Mouse (Mus musculus) intestine, embryonic 14.5 days (tissue): ENCODE data around the gene Nek6. TPM values are rescaled to one million over a fixed set of nuclear protein-coding genes. Genes with fewer than 3 reads are reported as not detected.

ENCODE experiments used
- ATAC-seq: fragments of 200-750 bp; cut with Nextera tagmentation; replicated peaks from 2 replicates; pipeline ENCODE4 v1.8.0; 2017; ENCODE audit warnings: low read depth, moderate number of reproducible peaks, moderate TSS enrichment, moderate library complexity; ENCODE audit not compliant: low FRiP score, low TSS enrichment
- DNase-seq: peaks from one replicate; pipeline ENCODE4 v3.0.0-alpha.2; 2018; ENCODE audit warnings: low spot score
- H3K27ac ChIP-seq: fragments of 300-500 bp; sonication (generic); 2 replicates; pipeline ENCODE4 v1.5.1; 2014; ENCODE audit warnings: low read depth, mild to moderate bottlenecking, control low read depth
- H3K27me3 ChIP-seq: fragments of 300-500 bp; sonication (generic); replicated peaks from 2 replicates; pipeline ENCODE4 v1.6.1; 2014; ENCODE audit warnings: low read length, control low read depth; ENCODE audit not compliant: control insufficient read depth, insufficient read depth
- H3K36me3 ChIP-seq: fragments of 300-500 bp; sonication (generic); 2 replicates; pipeline ENCODE4 v1.6.1; 2014; ENCODE audit warnings: low read length, control low read depth; ENCODE audit not compliant: control insufficient read depth, insufficient read depth
- H3K4me1 ChIP-seq: fragments of 300-500 bp; sonication (generic); replicated peaks from 2 replicates; pipeline ENCODE4 v1.6.1; 2014; ENCODE audit warnings: low read length, control low read depth, mixed read lengths; ENCODE audit not compliant: control insufficient read depth, insufficient read depth
- H3K4me2 ChIP-seq: fragments of 300-500 bp; sonication (generic); 2 replicates; pipeline ENCODE4 v1.6.1; 2014; ENCODE audit warnings: low read length
- H3K4me3 ChIP-seq: fragments of 300-500 bp; sonication (generic); 2 replicates; pipeline ENCODE4 v1.5.1; 2014; ENCODE audit warnings: low read depth, low read length, control low read depth, mixed read lengths
- H3K9ac ChIP-seq: fragments of 300-500 bp; sonication (generic); 2 replicates; pipeline ENCODE4 v1.6.1; 2014; ENCODE audit warnings: mild to moderate bottlenecking, low read length
- H3K9me3 ChIP-seq: fragments of 300-500 bp; sonication (generic); 2 replicates; pipeline ENCODE4 v1.6.1; 2016; ENCODE audit warnings: low read length, control low read depth; ENCODE audit not compliant: control insufficient read depth
- WGBS: fragments of 180-500 bp; shearing (Covaris S2); extraction: QIAGEN DNeasy Blood & Tissue Kit; methylation state at CpG from one replicate; pipeline ENCODE4 v1.1.7; 2014; 5-methylcytosine and 5-hydroxymethylcytosine counted together
- polyA plus RNA-seq: library from polyadenylated mRNA; unstranded; fragments of >200 nt; fragmentation: Nextera tagmentation; extraction: Ambion mirVana; gene quantifications from 2 replicates; pipeline ENCODE4 v1.2.1, GENCODE M21; 2014

The Nek6 gene
- polyA plus RNA-seq, 1 experiment from 2014 or later = 111 TPM

- no peaks in the 10 kb centered on the region for H3K27me3 ChIP-seq
- no peak overlapping the region for H3K27ac ChIP-seq
- H3K4me2 ChIP-seq = no peak overlapping the region
- H3K9ac ChIP-seq = no peak overlapping the region
- H3K9me3 ChIP-seq = no peaks in the 10 kb centered on the region
- no peaks in the 10 kb centered on the region for H3K4me1 ChIP-seq
- no peaks in the 10 kb centered on the region for H3K36me3 ChIP-seq
- WGBS = 69% methylated on average over 6 of the region's 6 CpGs
- DNase-seq (no peak), ATAC-seq (no peak)
- no peak overlapping the region for H3K4me3 ChIP-seq
These were observed 9.3 kb upstream of the Nek6 start for GRCm38 (mm10) chr2:38502123-38502522.

- Histone ChIP-seq H3K9me3 (no peaks in the 10 kb centered on the region), H3K9ac (no peak overlapping the region), H3K36me3 (no peaks in the 10 kb centered on the region), H3K4me2 (no peak overlapping the region), H3K27ac (no peak overlapping the region), H3K4me1 (no peaks in the 10 kb centered on the region), H3K27me3 (no peaks in the 10 kb centered on the region), H3K4me3 (no peak overlapping the region)
- no peak for ATAC-seq
- no peak for DNase-seq
- 88% methylated on average over 3 of the region's 3 CpGs for WGBS
These were observed 8.7 kb upstream of the Nek6 start for GRCm38 (mm10) chr2:38502747-38503146.

- H3K36me3 ChIP-seq = no peaks in the 10 kb centered on the region
- ATAC-seq = no peak
- no peaks in the 10 kb centered on the region for H3K27me3 ChIP-seq
- no peak overlapping the region for H3K4me3 ChIP-seq
- no peak overlapping the region for H3K9ac ChIP-seq
- no peak overlapping the region for H3K4me2 ChIP-seq
- H3K27ac ChIP-seq = no peak overlapping the region
- no peak for DNase-seq
- no peaks in the 10 kb centered on the region for H3K4me1 ChIP-seq
- 48% methylated on average over 6 of the region's 6 CpGs for WGBS
- H3K9me3 ChIP-seq = no peaks in the 10 kb centered on the region
These were observed 7.1 kb upstream of the Nek6 start for GRCm38 (mm10) chr2:38504311-38504710.

- H3K27ac ChIP-seq = no peak overlapping the region
- DNase-seq = no peak
- H3K9me3 ChIP-seq = no peaks in the 10 kb centered on the region
- WGBS = 90% methylated on average over 1 of the region's 1 CpGs
- H3K9ac ChIP-seq = no peak overlapping the region
- no peaks in the 10 kb centered on the region for H3K36me3 ChIP-seq
- no peak for ATAC-seq
- no peaks in the 10 kb centered on the region for H3K4me1 ChIP-seq
- H3K4me3 ChIP-seq = no peak overlapping the region
- H3K4me2 ChIP-seq = no peak overlapping the region
- no peaks in the 10 kb centered on the region for H3K27me3 ChIP-seq
These were observed 4.3 kb upstream of the Nek6 start for GRCm38 (mm10) chr2:38507181-38507580.

- DNase-seq (no peak), ATAC-seq (no peak)
- Histone ChIP-seq H3K9me3 (no peaks in the 10 kb centered on the region), H3K36me3 (no peaks in the 10 kb centered on the region), H3K4me2 (no peak overlapping the region), H3K27me3 (no peaks in the 10 kb centered on the region), H3K4me1 (peaks cover 9% of the 10 kb centered on the region), H3K27ac (no peak overlapping the region), H3K9ac (no peak overlapping the region), H3K4me3 (no peak overlapping the region)
- 79% methylated on average over 7 of the region's 7 CpGs for WGBS
These were observed 2.3 kb upstream of the Nek6 start for GRCm38 (mm10) chr2:38509004-38509719.

- Histone ChIP-seq H3K4me1 (peaks cover 17% of the 10 kb centered on the region), H3K27ac (no peak overlapping the region), H3K9ac (no peak overlapping the region), H3K4me3 (no peak overlapping the region), H3K36me3 (no peaks in the 10 kb centered on the region), H3K9me3 (no peaks in the 10 kb centered on the region), H3K4me2 (no peak overlapping the region), H3K27me3 (no peaks in the 10 kb centered on the region)
- ATAC-seq (no peak), DNase-seq (no peak)
- 87% methylated on average over 1 of the region's 1 CpGs for WGBS
These were observed 1.3 kb upstream of the Nek6 start for GRCm38 (mm10) chr2:38510120-38510519.

- no peaks in the 10 kb centered on the region for H3K9me3 ChIP-seq
- DNase-seq (peak; percentile 76), ATAC-seq (peak; percentile 20; the same call in 1 of the 2 replicates)
- H3K9ac ChIP-seq = peak overlapping the region; percentile 93
- H3K4me3 ChIP-seq = peak overlapping the region; percentile 83
- no peaks in the 10 kb centered on the region for H3K36me3 ChIP-seq
- 4% methylated on average over 16 of the region's 16 CpGs for WGBS
- H3K27me3 ChIP-seq = no peaks in the 10 kb centered on the region
- peak overlapping the region; percentile 78 for H3K4me2 ChIP-seq
- H3K27ac ChIP-seq = peak overlapping the region; percentile 87
- H3K4me1 ChIP-seq = peaks cover 32% of the 10 kb centered on the region
These were observed 1.1 kb downstream of the Nek6 start for GRCm38 (mm10) chr2:38512308-38513182.

GRCm38 (mm10) chr2:38513183-38513529 lies 1.7 kb downstream of the Nek6 start:
- Histone ChIP-seq H3K4me1 (peaks cover 32% of the 10 kb centered on the region), H3K9ac (peak overlapping the region; percentile 93; the same call in 1 of the 2 replicates), H3K4me3 (peak overlapping the region; percentile 83), H3K4me2 (peak overlapping the region; percentile 78), H3K36me3 (no peaks in the 10 kb centered on the region), H3K27me3 (no peaks in the 10 kb centered on the region), H3K27ac (peak overlapping the region; percentile 87), H3K9me3 (no peaks in the 10 kb centered on the region)
- DNase-seq (no peak), ATAC-seq (no peak)
- WGBS = 65% methylated on average over 2 of the region's 2 CpGs
